9 mouse cellular contexts compared by ENCODE assay signal in genomic region chr6:129365959-129366359, GRCm38 (mm10). TPM values are rescaled to one million over a fixed set of nuclear protein-coding genes. Genes with fewer than 3 reads are reported as not detected.
DNase-seq lines count a peak whose midpoint lies in the region; ATAC-seq and TF ChIP-seq lines count a peak whose summit lies in the region.
"Had no signal": no experiment of that assay in that cellular context is flagged by ENCODE, and none has a peak within 500 bp of the region (broad histone marks: within the 10 kb centered on the region; RNA-seq: fewer than 3 reads in every experiment).

No protein-coding gene starts in this region.

- peak; percentile 21; the same call in 1 of the 2 replicates for TF ChIP-seq CTCF in testis, adult 2 months (IDR thresholded peaks at IDR 0.05; ENCODE audit: control insufficient read depth, insufficient read depth, insufficient replicate concordance, low read depth, low read length)

- H3K4me1 ChIP-seq in hindbrain, embryonic 14.5 days (replicated peaks; ENCODE audit: control insufficient read depth, insufficient read depth, low read length): no peaks in the 10 kb centered on the region
- H3K4me1 ChIP-seq in limb, embryonic 13.5 days: no peaks in the 10 kb centered on the region
- H3K4me1 ChIP-seq in testis, adult 2 months (ENCODE audit: control insufficient read depth, insufficient read depth, low read length): no peaks in the 10 kb centered on the region
- H3K4me1 ChIP-seq: embryonic facial prominence, embryonic 13.5 days had no signal

- no peaks in the 10 kb centered on the region for H3K27me3 ChIP-seq in hindbrain, embryonic 14.5 days (ENCODE audit: control insufficient read depth, insufficient read depth, low read length)
- H3K27me3 ChIP-seq in limb, embryonic 13.5 days: no peaks in the 10 kb centered on the region
- H3K27me3 ChIP-seq in testis, adult 2 months (ENCODE audit: control insufficient read depth, insufficient read depth, low read length): no peaks in the 10 kb centered on the region
- H3K27me3 ChIP-seq: embryonic facial prominence, embryonic 13.5 days had no signal

- H3K27ac ChIP-seq in hindbrain, embryonic 14.5 days: no peak overlapping the region
- H3K27ac ChIP-seq in limb, embryonic 13.5 days: no peak overlapping the region
- no peak overlapping the region for H3K27ac ChIP-seq in testis, adult 2 months (ENCODE audit: control insufficient read depth, insufficient read depth, low read depth, low read length)
- H3K27ac ChIP-seq: embryonic facial prominence, embryonic 13.5 days had no signal

- H3K4me2 ChIP-seq in hindbrain, embryonic 14.5 days (replicated peaks): no peak overlapping the region
- H3K4me2 ChIP-seq in limb, embryonic 13.5 days (replicated peaks): no peak overlapping the region
- H3K4me2 ChIP-seq: embryonic facial prominence, embryonic 13.5 days had no signal

- peak; percentile 8 to 67 for DNase-seq in layer of hippocampus, postnatal 14 days (ENCODE audit: low spot score in 2 of 2)
- no peak for DNase-seq in layer of hippocampus, adult 9-11 months
- peak; percentile 78 for DNase-seq in adipocyte (ENCODE audit: low spot score)
- peak; percentile 43 for DNase-seq in embryo, embryonic 11.5 days (ENCODE audit: low read depth, low spot score)
- DNase-seq in hindbrain, embryonic 14.5 days (ENCODE audit: low spot score): peak; percentile 84
- DNase-seq in naive thymus-derived CD4-positive, alpha-beta T cell, adult 2 months (ENCODE audit: low read depth): peak; percentile 74

- no peaks in the 10 kb centered on the region for H3K36me3 ChIP-seq in hindbrain, embryonic 14.5 days (replicated peaks; ENCODE audit: control insufficient read depth, insufficient read depth)
- H3K36me3 ChIP-seq in limb, embryonic 13.5 days: no peaks in the 10 kb centered on the region
- no peaks in the 10 kb centered on the region for H3K36me3 ChIP-seq in testis, adult 2 months (ENCODE audit: control insufficient read depth, insufficient read depth, low read length)
- H3K36me3 ChIP-seq: embryonic facial prominence, embryonic 13.5 days had no signal

- no peak overlapping the region for H3K9ac ChIP-seq in hindbrain, embryonic 14.5 days
- no peak overlapping the region for H3K9ac ChIP-seq in limb, embryonic 13.5 days
- H3K9ac ChIP-seq: embryonic facial prominence, embryonic 13.5 days had no signal

- whole genome bisulfite sequencing in hindbrain, embryonic 14.5 days: 21% methylated on average over 6 of the region's 6 CpGs
- WGBS in limb, embryonic 13.5 days: 20% methylated on average over 6 of the region's 6 CpGs

- ATAC-seq in hindbrain, embryonic 14.5 days (ENCODE audit: low FRiP score): peak; percentile 55
- ATAC-seq in limb, embryonic 13.5 days (ENCODE audit: low FRiP score, low read depth): peak; percentile 40; the same call in 1 of the 2 replicates

- H3K9me3 ChIP-seq in hindbrain, embryonic 14.5 days (ENCODE audit: control insufficient read depth, low read length): no peaks in the 10 kb centered on the region
- H3K9me3 ChIP-seq in limb, embryonic 13.5 days: no peaks in the 10 kb centered on the region
- H3K9me3 ChIP-seq: embryonic facial prominence, embryonic 13.5 days had no signal

- TF ChIP-seq POLR2A in testis, adult 2 months (IDR thresholded peaks at IDR 0.05; ENCODE audit: control insufficient read depth, low read depth, low read length): no peak

- H3K4me3 ChIP-seq in hindbrain, embryonic 14.5 days (replicated peaks; ENCODE audit: low read length): no peak overlapping the region
- H3K4me3 ChIP-seq in limb, embryonic 13.5 days: no peak overlapping the region
- H3K4me3 ChIP-seq in testis, adult 2 months (ENCODE audit: control insufficient read depth, low read depth, low read length): no peak overlapping the region
- H3K4me3 ChIP-seq: embryonic facial prominence, embryonic 13.5 days had no signal

RNA-seq across cellular contexts. Expression of gene Clec12b, which starts 19.7 kb away (rescaled TPM):
- total RNA-seq in layer of hippocampus, postnatal 14 days (2021): not detected
- polyA plus RNA-seq in hindbrain, embryonic 14.5 days (2014; fragmentation: Nextera tagmentation; extraction: Ambion mirVana): 0.41 and 0.51 TPM in 2 replicates
- 0.09 and 0.14 TPM in 2 replicates for polyA plus RNA-seq in limb, embryonic 13.5 days (2015; fragmentation: Nextera tagmentation; extraction: Ambion mirVana)
- 3.6 and 7.1 TPM in 2 replicates for polyA plus RNA-seq in testis, adult 2 months (2012; rRNA removed)
- polyA plus RNA-seq: embryonic facial prominence, embryonic 13.5 days had no signal

RNA-seq across cellular contexts. Expression of gene Clec12a, which starts 23.5 kb away (rescaled TPM):
- total RNA-seq in layer of hippocampus, postnatal 14 days (2021): not detected
- polyA plus RNA-seq in hindbrain, embryonic 14.5 days (2014; fragmentation: Nextera tagmentation; extraction: Ambion mirVana): 0.32 and 0.44 TPM in 2 replicates
- polyA plus RNA-seq in limb, embryonic 13.5 days (2015; fragmentation: Nextera tagmentation; extraction: Ambion mirVana): 0.95 and 1.0 TPM in 2 replicates
- 0.21 and 0.28 TPM in 2 replicates for polyA plus RNA-seq in testis, adult 2 months (2012; rRNA removed)

RNA-seq across cellular contexts. Expression of gene Clec1b, which starts 31.1 kb away (rescaled TPM):
- total RNA-seq in layer of hippocampus, postnatal 14 days (2021): under 1 TPM in 1 of 2 experiments, not detected in 1; 0.23 TPM
- polyA plus RNA-seq in hindbrain, embryonic 14.5 days (2014; fragmentation: Nextera tagmentation; extraction: Ambion mirVana): 0.63 and 1.4 TPM in 2 replicates
- polyA plus RNA-seq in limb, embryonic 13.5 days (2015; fragmentation: Nextera tagmentation; extraction: Ambion mirVana): 1.6 and 2.1 TPM in 2 replicates
- polyA plus RNA-seq in testis, adult 2 months (2012; rRNA removed): 0.04 TPM in 1 of 2 replicates, not detected in the other

RNA-seq across cellular contexts. Expression of gene 4922502D21Rik, which starts 34.4 kb away (rescaled TPM):
- not detected for total RNA-seq in layer of hippocampus, postnatal 14 days (2021)
- 0.12 TPM in 1 of 2 replicates, not detected in the other for polyA plus RNA-seq in hindbrain, embryonic 14.5 days (2014; fragmentation: Nextera tagmentation; extraction: Ambion mirVana)
- not detected in 2 replicates for polyA plus RNA-seq in limb, embryonic 13.5 days (2015; fragmentation: Nextera tagmentation; extraction: Ambion mirVana)
- polyA plus RNA-seq in testis, adult 2 months (2012; rRNA removed): 661 and 905 TPM in 2 replicates

RNA-seq across cellular contexts. Expression of gene Clec9a, which starts 42.7 kb away (rescaled TPM):
- not detected for total RNA-seq in layer of hippocampus, postnatal 14 days (2021)
- 0.16 and 0.33 TPM in 2 replicates for polyA plus RNA-seq in hindbrain, embryonic 14.5 days (2014; fragmentation: Nextera tagmentation; extraction: Ambion mirVana)
- 0.13 and 0.22 TPM in 2 replicates for polyA plus RNA-seq in limb, embryonic 13.5 days (2015; fragmentation: Nextera tagmentation; extraction: Ambion mirVana)
- polyA plus RNA-seq in testis, adult 2 months (2012; rRNA removed): 0.06 TPM in 1 of 2 replicates, not detected in the other
